Mouse (Mus musculus) hematopoietic stem cell, adult 5-6 weeks (primary cell): ENCODE results near the gene Slc29a3. TPM values are rescaled to one million over a fixed set of nuclear protein-coding genes. Genes with fewer than 3 reads are reported as not detected.

ENCODE experiments used
- ATAC-seq, 2 experiments: fragments of 125-278 bp in 1 of 2; replicated peaks in 1 of 2; 2 replicates each; pipeline ENCODE4 v1.8.0; 2016 to 2017; ENCODE audit warnings: inconsistent platforms in 2 of 2, mild to moderate bottlenecking in 2 of 2, moderate number of reproducible peaks in 2 of 2, low read depth in 1 of 2, moderate TSS enrichment in 1 of 2; ENCODE audit not compliant: low FRiP score in 2 of 2, poor library complexity in 2 of 2, severe bottlenecking in 2 of 2, insufficient read depth in 1 of 2, low TSS enrichment in 1 of 2
- total RNA-seq: library from RNA; stranded (forward); fragments of 172-1452, 232-1000 nt; gene quantifications from 2 replicates; pipeline ENCODE4 v1.2.3, GENCODE M21; 2017

Slc29a3 gene
- total RNA-seq, 1 experiment from 2014 or later: 17.5 TPM

GRCm38 (mm10) chr10:60705134-60705533 lies 47.5 kb downstream of the Slc29a3 start:
- no peak for ATAC-seq

GRCm38 (mm10) chr10:60697775-60698174 lies 54.8 kb downstream of the Slc29a3 start:
- ATAC-seq: no peak

GRCm38 (mm10) chr10:60696975-60697374 lies 55.6 kb downstream of the Slc29a3 start:
- ATAC-seq: peak; percentile 82 to 88

GRCm38 (mm10) chr10:60696390-60696789 lies 56.2 kb downstream of the Slc29a3 start, which contains the start of gene Cdh23:
TSS of gene Cdh23 (minus strand) at chr10:60696490.
- ATAC-seq: no peak

GRCm38 (mm10) chr10:60691671-60692390 lies 60.8 kb downstream of the Slc29a3 start:
- peak in 1 of 2 experiments; percentile 36; a peak in 2 of 4 replicates for ATAC-seq

- ATAC-seq: no peak
Observed at GRCm38 (mm10) chr10:60690960-60691359, 61.6 kb downstream of the Slc29a3 start.

GRCm38 (mm10) chr10:60689396-60689795 lies 63.2 kb downstream of the Slc29a3 start:
- ATAC-seq: no peak

- ATAC-seq: peak in 1 of 2 experiments; percentile 11; a peak in 2 of 4 replicates
Observed at GRCm38 (mm10) chr10:60687011-60687776, 65.4 kb downstream of the Slc29a3 start.

GRCm38 (mm10) chr10:60686641-60686975 lies 66.0 kb downstream of the Slc29a3 start:
- no peak for ATAC-seq

GRCm38 (mm10) chr10:60685764-60686640 lies 66.6 kb downstream of the Slc29a3 start:
- ATAC-seq: no peak

- ATAC-seq: no peak
Observed at GRCm38 (mm10) chr10:60678926-60679325, 73.7 kb downstream of the Slc29a3 start.

GRCm38 (mm10) chr10:60677319-60677718 lies 75.3 kb downstream of the Slc29a3 start:
- no peak for ATAC-seq

- ATAC-seq: no peak
Observed at GRCm38 (mm10) chr10:60670166-60670565, 82.4 kb downstream of the Slc29a3 start.

- ATAC-seq: no peak
Observed at GRCm38 (mm10) chr10:60668591-60668990, 84.0 kb downstream of the Slc29a3 start.
